12 mouse cellular contexts compared by ENCODE assay signal in genomic region chr9:77276451-77277154, GRCm38 (mm10).
DNase-seq lines count a peak whose midpoint lies in the region; ATAC-seq and TF ChIP-seq lines count a peak whose summit lies in the region.
"Had no signal": no experiment of that assay in that cellular context is flagged by ENCODE, and none has a peak within 500 bp of the region (broad histone marks: within the 10 kb centered on the region; RNA-seq: fewer than 3 reads in every experiment).

No protein-coding gene starts in this region.

- H3K36me3 ChIP-seq in lung, postnatal 0 days (ENCODE audit: insufficient read depth, low read length) = no peaks in the 10 kb centered on the region
- H3K36me3 ChIP-seq in intestine, postnatal 0 days (ENCODE audit: control insufficient read depth, insufficient read depth) = no peaks in the 10 kb centered on the region
- H3K36me3 ChIP-seq in liver, embryonic 11.5 days (ENCODE audit: control insufficient read depth, insufficient read depth, low read length) = no peaks in the 10 kb centered on the region

- peaks cover 2% of the 10 kb centered on the region; the same call in 1 of the 2 replicates for H3K4me1 ChIP-seq in lung, postnatal 0 days (ENCODE audit: insufficient read depth, low read depth, low read length)
- 0 out of 2 replicates have a peak, but pooled peaks cover 3% of the 10 kb centered on the region for H3K4me1 ChIP-seq in intestine, postnatal 0 days (replicated peaks; ENCODE audit: control insufficient read depth, insufficient read depth, low read length)
- no peaks in the 10 kb centered on the region for H3K4me1 ChIP-seq in liver, embryonic 11.5 days (replicated peaks; ENCODE audit: control insufficient read depth, insufficient read depth, low read length)

- DNase-seq in gastrocnemius, adult 8-10 months (ENCODE audit: low spot score in 2 of 2) = peak; percentile 4 to 30
- no peak for DNase-seq in gastrocnemius, postnatal 4 days (ENCODE audit: low spot score in 2 of 2)
- peak; percentile 62 for DNase-seq in lung, postnatal 0 days (ENCODE audit: low spot score)
- DNase-seq in lung, postnatal 14 days = no peak
- peak; percentile 9 for DNase-seq in yolk sac, embryonic 10.5 days (ENCODE audit: low spot score)
- no peak for DNase-seq in liver, embryonic 11.5 days (ENCODE audit: low spot score)
- no peak for DNase-seq in left cerebral cortex, postnatal 25 days (ENCODE audit: low spot score in 2 of 2)
- DNase-seq: kidney, postnatal 14 days; thymus, postnatal 4 days had no signal

- no peak overlapping the region for H3K9ac ChIP-seq in lung, postnatal 0 days (replicated peaks; ENCODE audit: low read depth)
- no peak overlapping the region for H3K9ac ChIP-seq in intestine, postnatal 0 days (ENCODE audit: low read depth, low read length)
- no peak overlapping the region for H3K9ac ChIP-seq in liver, embryonic 11.5 days (ENCODE audit: low read depth, low read length)
- H3K9ac ChIP-seq: liver, embryonic 14.5 days had no signal

- H3K9me3 ChIP-seq in lung, postnatal 0 days (ENCODE audit: low read length) = no peaks in the 10 kb centered on the region
- H3K9me3 ChIP-seq in intestine, postnatal 0 days (ENCODE audit: control insufficient read depth) = no peaks in the 10 kb centered on the region
- H3K9me3 ChIP-seq in liver, embryonic 11.5 days (ENCODE audit: control insufficient read depth, low read length) = no peaks in the 10 kb centered on the region

- TF ChIP-seq EP300 in lung, postnatal 0 days (IDR thresholded peaks at IDR 0.05) = no peak

- intact Hi-C loops in left cerebral cortex, postnatal 25 days (cut with DNase I) = no loop called here

- 0 out of 2 replicates have a peak, but pooled peaks have one; percentile 23 for ATAC-seq in lung, postnatal 0 days
- peak; percentile 73 for ATAC-seq in intestine, postnatal 0 days
- ATAC-seq in liver, embryonic 11.5 days (replicated peaks; ENCODE audit: low FRiP score) = no peak

- H3K4me2 ChIP-seq in lung, postnatal 0 days (replicated peaks; ENCODE audit: low read depth, low read length) = no peak overlapping the region
- H3K4me2 ChIP-seq in intestine, postnatal 0 days (replicated peaks; ENCODE audit: low read depth) = 0 out of 2 replicates have a peak overlapping the region, but pooled peaks have one; percentile 1
- no peak overlapping the region for H3K4me2 ChIP-seq in liver, embryonic 11.5 days

- H3K27ac ChIP-seq in lung, postnatal 0 days (ENCODE audit: low read length) = no peak overlapping the region
- peak overlapping the region; percentile 6; the same call in 1 of the 2 replicates for H3K27ac ChIP-seq in intestine, postnatal 0 days (ENCODE audit: low read depth, low read length)
- H3K27ac ChIP-seq in liver, embryonic 11.5 days (ENCODE audit: low read depth, low read length) = no peak overlapping the region
- H3K27ac ChIP-seq: liver, embryonic 14.5 days had no signal

- no peaks in the 10 kb centered on the region for H3K27me3 ChIP-seq in lung, postnatal 0 days (replicated peaks; ENCODE audit: insufficient read depth, low read length)
- no peaks in the 10 kb centered on the region for H3K27me3 ChIP-seq in intestine, postnatal 0 days (replicated peaks; ENCODE audit: control insufficient read depth, insufficient read depth, low read length)
- no peaks in the 10 kb centered on the region for H3K27me3 ChIP-seq in liver, embryonic 11.5 days (replicated peaks; ENCODE audit: control insufficient read depth, insufficient read depth, low read length)
- H3K27me3 ChIP-seq: CH12.LX had no signal

- no peak for TF ChIP-seq CTCF in lung, postnatal 0 days (IDR thresholded peaks at IDR 0.05)
- no peak for TF ChIP-seq CTCF in intestine, postnatal 0 days (IDR thresholded peaks at IDR 0.05; ENCODE audit: low read depth)

- no peak overlapping the region for H3K4me3 ChIP-seq in lung, postnatal 0 days (ENCODE audit: low read depth, low read length)
- H3K4me3 ChIP-seq in intestine, postnatal 0 days (ENCODE audit: low read depth, low read length) = no peak overlapping the region
- H3K4me3 ChIP-seq in liver, embryonic 11.5 days (ENCODE audit: low read depth, low read length) = no peak overlapping the region

- WGBS in lung, postnatal 0 days = 41% methylated on average over 5 of the region's 5 CpGs
- WGBS in intestine, postnatal 0 days = 36% methylated on average over 5 of the region's 5 CpGs
- 60% methylated on average over 5 of the region's 5 CpGs for WGBS in liver, embryonic 11.5 days

Comparison
In these comparisons a context has a peak if more than half of its experiments do, and no peak if none do; other contexts are left out.
1. DNase-seq: peak in gastrocnemius, adult 8-10 months (2 of 2), lung, postnatal 0 days (single experiment) and yolk sac, embryonic 10.5 days (single experiment); none in gastrocnemius, postnatal 4 days (0 of 2), lung, postnatal 14 days (single experiment), liver, embryonic 11.5 days (single experiment) and left cerebral cortex, postnatal 25 days (0 of 2).